Mouse (Mus musculus) CD8-positive naive resting alpha-beta T cell, adult 2 months (primary cell): ENCODE results near the gene Zbtb17.

Experiments
- DNase-seq, 2 experiments: peaks; one replicate each; pipeline ENCODE4 v3.0.0; 2022; ENCODE audit warnings: low read depth in 2 of 2, low spot score in 2 of 2

Zbtb17 gene

GRCm38 (mm10) chr4:141456193-141456938, 11.9 kb downstream of the Zbtb17 start:
- no peak for DNase-seq

- no peak for DNase-seq
Observed at GRCm38 (mm10) chr4:141458236-141458635, 13.8 kb downstream of the Zbtb17 start.

GRCm38 (mm10) chr4:141458888-141459287, 14.4 kb downstream of the Zbtb17 start:
- DNase-seq, result no peak

- no peak for DNase-seq
Observed at GRCm38 (mm10) chr4:141459766-141460165, 15.3 kb downstream of the Zbtb17 start.

GRCm38 (mm10) chr4:141460481-141460880, 16.0 kb downstream of the Zbtb17 start:
- no peak for DNase-seq

GRCm38 (mm10) chr4:141461088-141461487, 16.6 kb downstream of the Zbtb17 start:
- no peak for DNase-seq

GRCm38 (mm10) chr4:141461576-141461975, 17.1 kb downstream of the Zbtb17 start:
- no peak for DNase-seq

- DNase-seq, result no peak
Observed at GRCm38 (mm10) chr4:141463472-141463871, 19.0 kb downstream of the Zbtb17 start.

- DNase-seq, result no peak
Observed at GRCm38 (mm10) chr4:141464722-141465121, 20.3 kb downstream of the Zbtb17 start.

- DNase-seq, result no peak
Observed at GRCm38 (mm10) chr4:141465512-141466288, 21.2 kb downstream of the Zbtb17 start.

GRCm38 (mm10) chr4:141466289-141466795, 21.9 kb downstream of the Zbtb17 start:
- DNase-seq, result no peak

GRCm38 (mm10) chr4:141466844-141467580, 22.6 kb downstream of the Zbtb17 start:
- no peak for DNase-seq

GRCm38 (mm10) chr4:141467581-141467927, 23.1 kb downstream of the Zbtb17 start:
- no peak for DNase-seq

- no peak for DNase-seq
Observed at GRCm38 (mm10) chr4:141468576-141468975, 24.1 kb downstream of the Zbtb17 start.

GRCm38 (mm10) chr4:141469343-141469742, 24.9 kb downstream of the Zbtb17 start:
- DNase-seq, result no peak

GRCm38 (mm10) chr4:141471491-141471890, 27.0 kb downstream of the Zbtb17 start:
- DNase-seq, result no peak

- DNase-seq, result no peak
Observed at GRCm38 (mm10) chr4:141472641-141473321, 28.3 kb downstream of the Zbtb17 start.

- DNase-seq, result no peak
Observed at GRCm38 (mm10) chr4:141474431-141474830, 30.0 kb downstream of the Zbtb17 start.

GRCm38 (mm10) chr4:141477681-141478102, 33.2 kb downstream of the Zbtb17 start:
- no peak for DNase-seq

- DNase-seq, result no peak
Observed at GRCm38 (mm10) chr4:141478225-141478624, 33.8 kb downstream of the Zbtb17 start.

- no peak for DNase-seq
Observed at GRCm38 (mm10) chr4:141478794-141479193, 34.3 kb downstream of the Zbtb17 start.
